Mouse (Mus musculus) cerebellum, postnatal 14 days (tissue): ENCODE data around the gene Crebl2.
A peak's percentile ranks its signal among the peaks of the same experiment; 100 is the strongest.

Experiments used
- DNase-seq, 2 experiments: peaks; one replicate each; pipeline ENCODE4 v3.0.0; 2021; ENCODE audit warnings: mixed read lengths in 2 of 2

Gene Crebl2

GRCm38 (mm10) chr6:134829786-134830700 lies at the start of gene Crebl2:
Gene Crebl2, plus strand, starts transcription at chr6:134830154.
- peak; percentile 100 for DNase-seq

GRCm38 (mm10) chr6:134781494-134781913 lies 48.5 kb upstream of the Crebl2 start:
- peak; percentile 8 to 18 for DNase-seq

- DNase-seq: no peak
These were observed 47.1 kb upstream of the Crebl2 start for GRCm38 (mm10) chr6:134782900-134783299.

GRCm38 (mm10) chr6:134786426-134786825 lies 43.5 kb upstream of the Crebl2 start:
- no peak for DNase-seq

GRCm38 (mm10) chr6:134789100-134789499 lies 40.9 kb upstream of the Crebl2 start:
- DNase-seq: no peak

- DNase-seq: peak; percentile 69 to 74
These were observed 38.5 kb upstream of the Crebl2 start for GRCm38 (mm10) chr6:134791251-134792118.

GRCm38 (mm10) chr6:134792141-134793045 lies 37.6 kb upstream of the Crebl2 start, which contains the start of gene Dusp16:
Gene Dusp16, minus strand, starts transcription at chr6:134792625.
- DNase-seq: peak; percentile 89 to 91

GRCm38 (mm10) chr6:134793046-134793806 lies 36.7 kb upstream of the Crebl2 start:
- no peak for DNase-seq

GRCm38 (mm10) chr6:134793911-134794520 lies 35.9 kb upstream of the Crebl2 start:
- DNase-seq: peak; percentile 92 to 94

GRCm38 (mm10) chr6:134796297-134796696 lies 33.7 kb upstream of the Crebl2 start:
- no peak for DNase-seq

GRCm38 (mm10) chr6:134801483-134801882 lies 28.5 kb upstream of the Crebl2 start:
- DNase-seq: no peak

GRCm38 (mm10) chr6:134802641-134803043 lies 27.3 kb upstream of the Crebl2 start:
- DNase-seq: no peak

GRCm38 (mm10) chr6:134804736-134805277 lies 25.1 kb upstream of the Crebl2 start:
- DNase-seq: no peak

GRCm38 (mm10) chr6:134806130-134806529 lies 23.8 kb upstream of the Crebl2 start:
- no peak for DNase-seq

- no peak for DNase-seq
These were observed 22.9 kb upstream of the Crebl2 start for GRCm38 (mm10) chr6:134807091-134807490.

GRCm38 (mm10) chr6:134807794-134808193 lies 22.2 kb upstream of the Crebl2 start:
- no peak for DNase-seq

GRCm38 (mm10) chr6:134813066-134813465 lies 16.9 kb upstream of the Crebl2 start:
- DNase-seq: no peak

GRCm38 (mm10) chr6:134817051-134817928 lies 12.7 kb upstream of the Crebl2 start:
- no peak for DNase-seq

- DNase-seq: no peak
These were observed 10.2 kb upstream of the Crebl2 start for GRCm38 (mm10) chr6:134819741-134820140.

GRCm38 (mm10) chr6:134820411-134820810 lies 9.5 kb upstream of the Crebl2 start:
- DNase-seq: no peak
